Mouse (Mus musculus): Measurements from ENCODE around the gene Reg3g.

DNA sequence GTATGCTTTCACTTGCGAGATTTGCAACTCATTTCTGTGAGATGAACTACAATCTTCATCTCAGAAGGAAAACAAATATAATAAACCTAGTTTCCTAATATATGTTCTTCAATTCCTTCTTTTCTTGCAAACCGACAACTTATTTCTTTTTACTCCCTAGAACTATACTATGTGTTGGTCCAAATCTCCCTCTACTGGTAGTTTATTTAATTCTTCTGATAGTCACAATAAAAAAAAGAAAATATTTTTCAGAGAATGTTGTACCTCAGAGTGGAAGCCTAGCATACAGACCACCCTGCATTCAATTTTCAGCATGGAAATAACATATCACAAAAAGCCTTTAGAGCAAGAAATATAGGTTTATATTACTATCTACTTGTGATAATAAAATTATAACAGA, 5.4 kb downstream of the Reg3g start:
- TF ChIP-seq POLR2A (IDR thresholded peaks at IDR 0.05; ENCODE audit: low read depth, low read length) (no peak), CTCF (IDR thresholded peaks at IDR 0.05; ENCODE audit: extremely low read depth, insufficient read length, insufficient replicate concordance, low read depth, low read length) (no peak)

Measured in small intestine, adult 2 months (tissue).